Mouse (Mus musculus): ENCODE data around the gene Slc25a20.

Slc25a20 gene

GRCm38 (mm10) chr9:108686475-108686887 is 24.6 kb downstream of the Slc25a20 start:
- intact Hi-C loops (cut with DNase I): no loop called here

- intact Hi-C loops (cut with DNase I): no loop called here
These were observed 25.3 kb downstream of the Slc25a20 start for GRCm38 (mm10) chr9:108687181-108687580.

GRCm38 (mm10) chr9:108687686-108688085 is 25.8 kb downstream of the Slc25a20 start:
- intact Hi-C loops (cut with DNase I): no loop called here

- intact Hi-C loops (cut with DNase I): no loop called here
These were observed 26.6 kb downstream of the Slc25a20 start for GRCm38 (mm10) chr9:108688451-108688850.

GRCm38 (mm10) chr9:108689106-108689505 is 27.2 kb downstream of the Slc25a20 start, which contains the start of gene Prkar2a:
Gene Prkar2a (plus strand): TSS chr9:108689314.
- intact Hi-C loops (cut with DNase I): no loop called here

- intact Hi-C loops (cut with DNase I): no loop called here
These were observed 28.1 kb downstream of the Slc25a20 start for GRCm38 (mm10) chr9:108689993-108690392.

GRCm38 (mm10) chr9:108690914-108691313 is 29.0 kb downstream of the Slc25a20 start:
- intact Hi-C loops (cut with DNase I): no loop called here

- intact Hi-C loops (cut with DNase I): no loop called here
These were observed 29.5 kb downstream of the Slc25a20 start for GRCm38 (mm10) chr9:108691371-108691770.

- intact Hi-C loops (cut with DNase I): no loop called here
These were observed 29.9 kb downstream of the Slc25a20 start for GRCm38 (mm10) chr9:108691846-108692225.

GRCm38 (mm10) chr9:108692226-108693041 is 30.5 kb downstream of the Slc25a20 start:
- intact Hi-C loops (cut with DNase I): no loop called here

- intact Hi-C loops (cut with DNase I): no loop called here
These were observed 32.1 kb downstream of the Slc25a20 start for GRCm38 (mm10) chr9:108693946-108694345.

- intact Hi-C loops (cut with DNase I): no loop called here
These were observed 32.6 kb downstream of the Slc25a20 start for GRCm38 (mm10) chr9:108694533-108694932.

GRCm38 (mm10) chr9:108702476-108702875 is 40.6 kb downstream of the Slc25a20 start:
- intact Hi-C loops (cut with DNase I): no loop called here

GRCm38 (mm10) chr9:108703373-108704110 is 41.7 kb downstream of the Slc25a20 start:
- intact Hi-C loops (cut with DNase I): no loop called here

GRCm38 (mm10) chr9:108704591-108704990 is 42.7 kb downstream of the Slc25a20 start:
- intact Hi-C loops (cut with DNase I): no loop called here

- intact Hi-C loops (cut with DNase I): no loop called here
These were observed 45.3 kb downstream of the Slc25a20 start for GRCm38 (mm10) chr9:108707212-108707611.

GRCm38 (mm10) chr9:108708833-108709232 is 46.9 kb downstream of the Slc25a20 start:
- intact Hi-C loops (cut with DNase I): no loop called here

GRCm38 (mm10) chr9:108710767-108711166 is 48.9 kb downstream of the Slc25a20 start:
- intact Hi-C loops (cut with DNase I): no loop called here

- intact Hi-C loops (cut with DNase I): no loop called here
These were observed 54.3 kb downstream of the Slc25a20 start for GRCm38 (mm10) chr9:108716199-108716598.

GRCm38 (mm10) chr9:108723751-108724150 is 61.9 kb downstream of the Slc25a20 start:
- intact Hi-C loops (cut with DNase I): no loop called here

- intact Hi-C loops (cut with DNase I): no loop called here
These were observed 64.2 kb downstream of the Slc25a20 start for GRCm38 (mm10) chr9:108726116-108726515.

GRCm38 (mm10) chr9:108729050-108729449 is 67.2 kb downstream of the Slc25a20 start:
- intact Hi-C loops (cut with DNase I): no loop called here

Data from adrenal gland (tissue).